ENCODE assay signal across 25 mouse cellular contexts in the genomic region with DNA sequence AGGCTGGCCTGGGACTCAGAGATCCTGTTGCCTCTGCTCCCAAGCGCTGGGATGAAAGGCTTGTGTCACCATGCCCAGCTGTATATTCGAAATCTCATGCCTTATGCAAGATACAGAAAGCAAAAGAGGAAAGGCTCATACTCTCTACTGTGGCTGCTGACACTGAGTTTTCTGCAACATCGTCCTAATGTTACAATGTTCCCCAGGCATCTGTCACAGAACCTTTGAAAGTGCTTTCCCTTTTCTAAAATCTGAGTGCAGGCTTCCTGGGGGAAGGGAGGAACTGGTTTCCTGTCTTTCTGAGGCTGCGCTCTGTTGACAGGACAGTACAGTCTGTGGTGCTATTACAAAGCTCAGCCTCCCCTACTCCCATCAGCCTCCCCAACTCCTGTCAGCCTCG.
DNase-seq lines count a peak whose midpoint lies in the region.
"Had no signal": no experiment of that assay in that cellular context is flagged by ENCODE, and none has a peak within 500 bp of the region (broad histone marks: within the 10 kb centered on the region; RNA-seq: fewer than 3 reads in every experiment).

No protein-coding gene starts in this region.

- no peaks in the 10 kb centered on the region; the same call in 1 of the 2 replicates for H3K4me1 ChIP-seq in brown adipose tissue, adult 24 weeks (ENCODE audit: control insufficient read depth, insufficient read depth, insufficient read length, low read length)
- H3K4me1 ChIP-seq: heart, embryonic 13.5 days; hindbrain, embryonic 12.5 days; intestine, embryonic 15.5 days; limb, embryonic 10.5 days; limb, embryonic 15.5 days; midbrain, embryonic 13.5 days had no signal

- H3K27ac ChIP-seq in brown adipose tissue, adult 24 weeks (replicated peaks; ENCODE audit: low read depth, low read length): 0 out of 2 replicates have a peak overlapping the region, but pooled peaks have one; percentile 32
- H3K27ac ChIP-seq: heart, embryonic 13.5 days; hindbrain, embryonic 12.5 days; hindbrain, postnatal 0 days; intestine, embryonic 15.5 days; kidney, postnatal 0 days; limb, embryonic 10.5 days; limb, embryonic 15.5 days; liver, embryonic 14.5 days; midbrain, embryonic 13.5 days had no signal

- no peak overlapping the region for H3K4me3 ChIP-seq in brown adipose tissue, adult 24 weeks (ENCODE audit: insufficient read depth, low read depth, low read length)
- H3K4me3 ChIP-seq: erythroblast, embryonic 14.5 days; heart, embryonic 13.5 days; hindbrain, embryonic 12.5 days; intestine, embryonic 15.5 days; limb, embryonic 10.5 days; limb, embryonic 15.5 days; midbrain, embryonic 13.5 days had no signal

- DNase-seq in cerebellum, adult 9-11 months: peak; percentile 1
- DNase-seq in cerebellum, postnatal 4 days (ENCODE audit: low spot score in 2 of 2): no peak
- DNase-seq in layer of hippocampus, adult 11-12 months (ENCODE audit: low spot score): peak; percentile 15
- DNase-seq in layer of hippocampus, postnatal 25 days (ENCODE audit: extremely low spot score in 1 of 2, low spot score in 1 of 2): no peak
- peak; percentile 12 for DNase-seq in skeletal muscle tissue, adult 2 months (ENCODE audit: low read depth, low spot score)
- DNase-seq in adrenal gland, postnatal 25 days: no peak
- DNase-seq: adrenal gland, adult 2 months; cerebellum, adult 11-12 months; forebrain, postnatal 0 days; kidney, adult 2 months; kidney, postnatal 4 days; lung, adult 2 months; lung, postnatal 36 days; thymus, postnatal 4 days had no signal

Comparison
In these comparisons a context has a peak if more than half of its experiments do, and no peak if none do; other contexts are left out.
1. DNase-seq: peak in cerebellum, adult 9-11 months (single experiment), layer of hippocampus, adult 11-12 months (single experiment) and skeletal muscle tissue, adult 2 months (single experiment); none in cerebellum, postnatal 4 days (0 of 2), layer of hippocampus, postnatal 25 days (0 of 2) and adrenal gland, postnatal 25 days (single experiment).